Mouse (Mus musculus): ENCODE data around the gene Slc35d2. TPM values are rescaled to one million over a fixed set of nuclear protein-coding genes. Genes with fewer than 3 reads are reported as not detected.

Slc35d2 gene
- polyA plus RNA-seq, 1 experiment from 2014 or later: 12.6 TPM

DNA sequence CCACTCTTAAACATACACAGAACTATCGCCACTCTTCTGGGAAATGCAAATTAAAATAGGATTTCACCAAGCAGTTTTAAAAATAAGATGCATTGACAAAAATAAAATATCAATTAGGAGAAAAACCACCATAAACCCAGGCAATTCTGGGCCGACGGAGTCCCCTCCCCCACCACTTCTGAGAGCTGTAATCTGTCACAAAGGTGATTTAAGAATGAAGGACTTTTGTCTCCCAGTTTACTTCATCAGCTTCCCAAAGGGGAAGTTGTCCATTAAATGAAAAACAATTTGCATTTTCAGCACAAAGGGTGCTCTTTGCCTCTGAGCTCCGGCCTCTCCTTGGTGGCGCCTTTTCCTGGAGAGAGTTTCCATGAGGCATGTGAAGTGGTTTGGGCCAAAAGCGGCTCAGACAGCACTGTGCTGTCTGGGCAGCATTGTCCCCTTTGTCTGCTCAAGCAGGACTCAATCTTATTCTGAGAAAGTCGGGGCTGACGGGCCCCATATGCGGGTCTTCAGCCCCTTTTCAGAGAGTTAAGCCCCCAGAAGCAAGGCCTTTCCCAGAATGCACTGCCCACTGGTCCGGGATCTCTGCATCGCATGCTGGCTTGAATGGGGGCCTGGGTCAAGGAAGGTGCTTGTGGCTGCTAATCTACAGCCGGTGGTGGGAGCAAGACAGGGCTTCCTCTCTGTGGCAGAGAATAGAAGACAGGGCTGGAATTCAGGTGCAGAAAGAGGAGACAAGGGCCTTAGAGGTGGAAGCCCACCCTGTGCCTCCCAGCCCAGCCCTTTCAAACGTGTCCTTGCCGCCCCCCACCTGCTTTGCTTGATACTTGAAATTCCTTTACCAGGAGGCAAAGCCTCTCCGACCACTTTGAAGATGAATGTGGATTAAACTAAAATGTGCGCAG is 47.9 kb downstream of the Slc35d2 start:
- no peak for TF ChIP-seq CTCF (IDR thresholded peaks at IDR 0.05; ENCODE audit: low read depth)
- WGBS: 62% methylated on average over 16 of the region's 16 CpGs

GRCm38 (mm10) chr13:64077591-64077990 is 51.6 kb downstream of the Slc35d2 start:
- H3K9me3 ChIP-seq (ENCODE audit: control insufficient read depth): no peaks in the 10 kb centered on the region
- H3K27ac ChIP-seq (ENCODE audit: low read depth, low read length): no peak overlapping the region
- H3K4me1 ChIP-seq (replicated peaks; ENCODE audit: control insufficient read depth, insufficient read depth, low read length): no peaks in the 10 kb centered on the region
- H3K4me2 ChIP-seq (replicated peaks; ENCODE audit: low read depth): no peak overlapping the region
- 81% methylated on average over 5 of the region's 5 CpGs for WGBS
- H3K27me3 ChIP-seq (replicated peaks; ENCODE audit: control insufficient read depth, insufficient read depth, low read length): no peaks in the 10 kb centered on the region
- H3K9ac ChIP-seq (ENCODE audit: low read depth, low read length): no peak overlapping the region
- TF ChIP-seq CTCF (IDR thresholded peaks at IDR 0.05; ENCODE audit: low read depth): no peak
- no peak overlapping the region for H3K4me3 ChIP-seq (ENCODE audit: low read depth, low read length)
- H3K36me3 ChIP-seq (ENCODE audit: control insufficient read depth, insufficient read depth): no peaks in the 10 kb centered on the region
- ATAC-seq: no peak

More for the DNA sequence above, 47.9 kb downstream of the Slc35d2 start:
- Histone ChIP-seq H3K4me3 (ENCODE audit: low read depth, low read length) (no peak overlapping the region), H3K27me3 (replicated peaks; ENCODE audit: control insufficient read depth, insufficient read depth, low read length) (no peaks in the 10 kb centered on the region), H3K9me3 (ENCODE audit: control insufficient read depth) (no peaks in the 10 kb centered on the region), H3K27ac (ENCODE audit: low read depth, low read length) (no peak overlapping the region), H3K36me3 (ENCODE audit: control insufficient read depth, insufficient read depth) (no peaks in the 10 kb centered on the region), H3K9ac (ENCODE audit: low read depth, low read length) (no peak overlapping the region; the same call in 1 of the 2 replicates), H3K4me1 (replicated peaks; ENCODE audit: control insufficient read depth, insufficient read depth, low read length) (no peaks in the 10 kb centered on the region), H3K4me2 (replicated peaks; ENCODE audit: low read depth) (no peak overlapping the region)
- no peak for ATAC-seq

GRCm38 (mm10) chr13:64076074-64076473 is 53.1 kb downstream of the Slc35d2 start:
- Histone ChIP-seq H3K4me2 (replicated peaks; ENCODE audit: low read depth) (no peak overlapping the region), H3K36me3 (ENCODE audit: control insufficient read depth, insufficient read depth) (no peaks in the 10 kb centered on the region), H3K27me3 (replicated peaks; ENCODE audit: control insufficient read depth, insufficient read depth, low read length) (no peaks in the 10 kb centered on the region), H3K27ac (ENCODE audit: low read depth, low read length) (no peak overlapping the region), H3K9ac (ENCODE audit: low read depth, low read length) (no peak overlapping the region), H3K9me3 (ENCODE audit: control insufficient read depth) (no peaks in the 10 kb centered on the region), H3K4me1 (replicated peaks; ENCODE audit: control insufficient read depth, insufficient read depth, low read length) (no peaks in the 10 kb centered on the region), H3K4me3 (ENCODE audit: low read depth, low read length) (no peak overlapping the region)
- 83% methylated on average over 4 of the region's 4 CpGs for WGBS
- no peak for TF ChIP-seq CTCF (IDR thresholded peaks at IDR 0.05; ENCODE audit: low read depth)
- no peak for ATAC-seq

GRCm38 (mm10) chr13:64066653-64067052 is 62.5 kb downstream of the Slc35d2 start:
- Histone ChIP-seq H3K9ac (ENCODE audit: low read depth, low read length) (no peak overlapping the region), H3K4me3 (ENCODE audit: low read depth, low read length) (no peak overlapping the region), H3K4me2 (replicated peaks; ENCODE audit: low read depth) (no peak overlapping the region), H3K27ac (ENCODE audit: low read depth, low read length) (no peak overlapping the region), H3K27me3 (replicated peaks; ENCODE audit: control insufficient read depth, insufficient read depth, low read length) (no peaks in the 10 kb centered on the region), H3K9me3 (ENCODE audit: control insufficient read depth) (no peaks in the 10 kb centered on the region), H3K36me3 (ENCODE audit: control insufficient read depth, insufficient read depth) (no peaks in the 10 kb centered on the region), H3K4me1 (replicated peaks; ENCODE audit: control insufficient read depth, insufficient read depth, low read length) (no peaks in the 10 kb centered on the region)
- WGBS: 25% methylated on average over 3 of the region's 3 CpGs
- no peak for ATAC-seq
- no peak for TF ChIP-seq CTCF (IDR thresholded peaks at IDR 0.05; ENCODE audit: low read depth)

- Histone ChIP-seq H3K4me3 (ENCODE audit: low read depth, low read length) (no peak overlapping the region), H3K9me3 (ENCODE audit: control insufficient read depth) (no peaks in the 10 kb centered on the region), H3K27me3 (replicated peaks; ENCODE audit: control insufficient read depth, insufficient read depth, low read length) (no peaks in the 10 kb centered on the region), H3K9ac (ENCODE audit: low read depth, low read length) (no peak overlapping the region), H3K36me3 (ENCODE audit: control insufficient read depth, insufficient read depth) (no peaks in the 10 kb centered on the region), H3K4me2 (replicated peaks; ENCODE audit: low read depth) (no peak overlapping the region), H3K4me1 (replicated peaks; ENCODE audit: control insufficient read depth, insufficient read depth, low read length) (no peaks in the 10 kb centered on the region), H3K27ac (ENCODE audit: low read depth, low read length) (no peak overlapping the region)
- ATAC-seq: no peak
- no peak for TF ChIP-seq CTCF (IDR thresholded peaks at IDR 0.05; ENCODE audit: low read depth)
Observed at GRCm38 (mm10) chr13:64064276-64064675, 64.9 kb downstream of the Slc35d2 start.

DNA sequence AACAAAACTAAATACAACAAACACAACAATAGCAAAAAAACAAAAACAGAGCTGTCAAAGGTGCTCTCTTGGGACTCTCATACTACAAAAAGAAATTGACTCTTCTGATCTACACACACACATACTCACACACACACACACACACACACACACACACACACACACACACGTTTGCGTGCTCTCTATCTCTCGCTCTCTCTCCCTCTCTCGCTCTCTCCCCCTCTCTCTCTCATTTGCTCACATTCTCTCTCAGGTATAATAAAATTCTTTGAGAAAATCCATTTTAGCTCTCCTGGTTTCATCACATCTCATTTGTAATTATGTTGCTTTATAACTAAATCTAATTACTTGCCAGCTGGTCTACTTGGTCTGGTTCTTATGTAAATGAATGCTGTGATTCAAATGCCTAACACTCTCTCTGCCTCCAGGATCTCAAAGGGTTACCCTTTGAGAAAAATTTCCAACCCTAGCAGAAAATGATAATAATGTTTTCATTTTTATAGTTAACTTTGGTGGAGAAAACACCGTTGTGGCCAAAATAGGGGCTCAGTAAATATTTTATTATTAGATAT is 68.1 kb downstream of the Slc35d2 start:
- H3K27me3 ChIP-seq (replicated peaks; ENCODE audit: control insufficient read depth, insufficient read depth, low read length): no peaks in the 10 kb centered on the region
- H3K4me1 ChIP-seq (replicated peaks; ENCODE audit: control insufficient read depth, insufficient read depth, low read length): no peaks in the 10 kb centered on the region
- no peak for ATAC-seq
- no peaks in the 10 kb centered on the region for H3K36me3 ChIP-seq (ENCODE audit: control insufficient read depth, insufficient read depth)
- H3K27ac ChIP-seq (ENCODE audit: low read depth, low read length): no peak overlapping the region
- no peak overlapping the region for H3K4me2 ChIP-seq (replicated peaks; ENCODE audit: low read depth)
- TF ChIP-seq CTCF (IDR thresholded peaks at IDR 0.05; ENCODE audit: low read depth): no peak
- no peaks in the 10 kb centered on the region for H3K9me3 ChIP-seq (ENCODE audit: control insufficient read depth)
- no peak overlapping the region for H3K4me3 ChIP-seq (ENCODE audit: low read depth, low read length)
- H3K9ac ChIP-seq (ENCODE audit: low read depth, low read length): no peak overlapping the region
- WGBS: 79% methylated on average over 5 of the region's 5 CpGs

All from intestine, postnatal 0 days (tissue).